Mouse (Mus musculus): ENCODE data around the gene Gm3336. TPM values are rescaled to one million over a fixed set of nuclear protein-coding genes. Genes with fewer than 3 reads are reported as not detected.

Gene Gm3336
- polyA plus RNA-seq, 1 experiment from 2014 or later: not detected

- no peaks in the 10 kb centered on the region for H3K9me3 ChIP-seq (replicated peaks; ENCODE audit: control insufficient read depth, low read length)
- no peak overlapping the region for H3K27ac ChIP-seq (ENCODE audit: low read depth, low read length)
- H3K36me3 ChIP-seq (ENCODE audit: control insufficient read depth, insufficient read depth, low read length): peaks cover 52% of the 10 kb centered on the region
- H3K9ac ChIP-seq (ENCODE audit: low read length): peak overlapping the region; percentile 50; the same call in 1 of the 2 replicates
- H3K27me3 ChIP-seq (replicated peaks; ENCODE audit: control insufficient read depth, insufficient read depth, low read length): no peaks in the 10 kb centered on the region
- DNase-seq (ENCODE audit: low spot score) (no peak), ATAC-seq (peak; percentile 11; the same call in 1 of the 2 replicates)
- peak overlapping the region; percentile 3; the same call in 1 of the 2 replicates for H3K4me3 ChIP-seq (ENCODE audit: low read depth, low read length)
- H3K4me1 ChIP-seq (ENCODE audit: control insufficient read depth, insufficient read depth, low read length): peaks cover 9% of the 10 kb centered on the region
- peak overlapping the region; percentile 46 for H3K4me2 ChIP-seq (ENCODE audit: low read length)
- WGBS: 10% methylated on average over 21 of the region's 21 CpGs
These were observed 48.5 kb downstream of the Gm3336 start for GRCm38 (mm10) chr8:70766571-70767440.

DNA sequence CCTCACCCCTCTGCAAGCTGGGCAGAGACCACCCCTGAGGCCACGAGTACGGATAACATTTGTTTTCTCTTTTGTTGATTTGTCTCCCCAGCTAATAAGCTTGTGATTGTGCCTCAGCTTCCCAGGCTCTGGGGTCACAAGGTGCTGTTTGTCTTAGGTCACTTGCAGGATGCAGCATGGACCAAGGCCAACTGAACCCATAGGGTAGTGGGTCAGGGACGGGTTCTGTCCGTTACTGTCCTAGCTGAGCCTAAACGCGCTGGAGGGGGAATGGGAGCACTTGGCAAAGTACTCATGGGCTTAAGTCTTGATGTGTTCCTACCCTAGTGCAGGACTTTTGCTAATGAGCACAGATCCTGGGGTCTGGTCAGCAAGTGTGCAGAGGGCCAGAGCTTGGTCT lies 49.2 kb downstream of the Gm3336 start:
- no peak overlapping the region for H3K9ac ChIP-seq (ENCODE audit: low read length)
- H3K4me1 ChIP-seq (ENCODE audit: control insufficient read depth, insufficient read depth, low read length): peaks cover 9% of the 10 kb centered on the region
- DNase-seq (ENCODE audit: low spot score): no peak
- no peak overlapping the region for H3K4me3 ChIP-seq (ENCODE audit: low read depth, low read length)
- no peak for ATAC-seq
- WGBS: 85% methylated on average over 6 of the region's 6 CpGs
- no peaks in the 10 kb centered on the region for H3K9me3 ChIP-seq (replicated peaks; ENCODE audit: control insufficient read depth, low read length)
- H3K27me3 ChIP-seq (replicated peaks; ENCODE audit: control insufficient read depth, insufficient read depth, low read length): no peaks in the 10 kb centered on the region
- no peak overlapping the region for H3K4me2 ChIP-seq (ENCODE audit: low read length)
- peaks cover 59% of the 10 kb centered on the region for H3K36me3 ChIP-seq (ENCODE audit: control insufficient read depth, insufficient read depth, low read length)
- no peak overlapping the region for H3K27ac ChIP-seq (ENCODE audit: low read depth, low read length)

DNA sequence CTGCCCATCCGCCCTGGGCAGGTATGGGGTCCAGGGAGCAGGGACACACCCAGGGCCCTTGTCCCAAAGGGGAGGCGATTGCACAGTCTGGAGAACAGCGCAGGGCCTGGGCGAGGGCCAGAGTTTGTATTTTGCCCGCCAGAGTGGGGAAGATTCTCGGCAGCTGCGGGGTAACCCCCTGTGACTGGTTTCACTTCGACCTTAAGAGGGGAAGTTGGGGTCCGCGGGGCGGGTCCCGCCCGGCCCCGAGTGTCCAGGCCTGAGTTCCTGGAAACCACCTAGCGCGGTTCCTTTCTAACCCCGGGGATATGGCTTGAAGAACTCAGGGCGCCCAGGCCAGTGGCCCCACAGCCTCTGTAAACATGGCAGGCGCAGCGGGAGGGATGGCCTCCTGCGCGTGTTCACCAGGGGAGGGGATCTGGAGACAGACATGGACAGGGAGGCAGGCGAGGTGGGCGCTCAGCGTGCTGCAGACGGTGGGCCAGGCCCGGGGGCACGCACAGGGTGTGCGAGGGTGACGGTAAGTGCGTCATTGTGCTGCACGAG lies 50.0 kb downstream of the Gm3336 start:
- Histone ChIP-seq H3K4me3 (ENCODE audit: low read depth, low read length) (no peak overlapping the region), H3K9me3 (replicated peaks; ENCODE audit: control insufficient read depth, low read length) (no peaks in the 10 kb centered on the region), H3K36me3 (ENCODE audit: control insufficient read depth, insufficient read depth, low read length) (peaks cover 63% of the 10 kb centered on the region), H3K4me1 (ENCODE audit: control insufficient read depth, insufficient read depth, low read length) (peaks cover 12% of the 10 kb centered on the region), H3K4me2 (ENCODE audit: low read length) (no peak overlapping the region), H3K27ac (ENCODE audit: low read depth, low read length) (no peak overlapping the region), H3K9ac (ENCODE audit: low read length) (no peak overlapping the region), H3K27me3 (replicated peaks; ENCODE audit: control insufficient read depth, insufficient read depth, low read length) (no peaks in the 10 kb centered on the region)
- no peak for ATAC-seq
- WGBS: 95% methylated on average over 32 of the region's 32 CpGs
- no peak for DNase-seq (ENCODE audit: low spot score)

GRCm38 (mm10) chr8:70768956-70769355 lies 50.6 kb downstream of the Gm3336 start:
- DNase-seq (ENCODE audit: low spot score) (no peak), ATAC-seq (no peak)
- 84% methylated on average over 16 of the region's 16 CpGs for WGBS
- Histone ChIP-seq H3K4me2 (ENCODE audit: low read length) (no peak overlapping the region), H3K9ac (ENCODE audit: low read length) (no peak overlapping the region), H3K36me3 (ENCODE audit: control insufficient read depth, insufficient read depth, low read length) (peaks cover 69% of the 10 kb centered on the region), H3K27ac (ENCODE audit: low read depth, low read length) (no peak overlapping the region), H3K4me3 (ENCODE audit: low read depth, low read length) (no peak overlapping the region), H3K4me1 (ENCODE audit: control insufficient read depth, insufficient read depth, low read length) (peaks cover 18% of the 10 kb centered on the region), H3K27me3 (replicated peaks; ENCODE audit: control insufficient read depth, insufficient read depth, low read length) (no peaks in the 10 kb centered on the region), H3K9me3 (replicated peaks; ENCODE audit: control insufficient read depth, low read length) (no peaks in the 10 kb centered on the region)

GRCm38 (mm10) chr8:70769359-70769758 lies 51.0 kb downstream of the Gm3336 start:
- no peak overlapping the region for H3K4me3 ChIP-seq (ENCODE audit: low read depth, low read length)

GRCm38 (mm10) chr8:70769858-70770257 lies 51.5 kb downstream of the Gm3336 start:
- WGBS: 72% methylated on average over 12 of the region's 12 CpGs
- H3K4me2 ChIP-seq (ENCODE audit: low read length): no peak overlapping the region
- H3K27ac ChIP-seq (ENCODE audit: low read depth, low read length): no peak overlapping the region; the same call in 1 of the 2 replicates
- no peaks in the 10 kb centered on the region for H3K9me3 ChIP-seq (replicated peaks; ENCODE audit: control insufficient read depth, low read length)
- H3K27me3 ChIP-seq (replicated peaks; ENCODE audit: control insufficient read depth, insufficient read depth, low read length): no peaks in the 10 kb centered on the region
- H3K4me3 ChIP-seq (ENCODE audit: low read depth, low read length): no peak overlapping the region
- H3K4me1 ChIP-seq (ENCODE audit: control insufficient read depth, insufficient read depth, low read length): peaks cover 27% of the 10 kb centered on the region
- H3K9ac ChIP-seq (ENCODE audit: low read length): no peak overlapping the region
- no peak for DNase-seq (ENCODE audit: low spot score)
- no peak for ATAC-seq
- peaks cover 75% of the 10 kb centered on the region for H3K36me3 ChIP-seq (ENCODE audit: control insufficient read depth, insufficient read depth, low read length)

More at GRCm38 (mm10) chr8:70769359-70769758, 51.0 kb downstream of the Gm3336 start:
- Histone ChIP-seq H3K9ac (ENCODE audit: low read length) (no peak overlapping the region), H3K36me3 (ENCODE audit: control insufficient read depth, insufficient read depth, low read length) (peaks cover 73% of the 10 kb centered on the region), H3K4me2 (ENCODE audit: low read length) (no peak overlapping the region), H3K9me3 (replicated peaks; ENCODE audit: control insufficient read depth, low read length) (no peaks in the 10 kb centered on the region), H3K27ac (ENCODE audit: low read depth, low read length) (0 out of 2 replicates have a peak overlapping the region, but pooled peaks have one; percentile 14), H3K4me1 (ENCODE audit: control insufficient read depth, insufficient read depth, low read length) (peaks cover 22% of the 10 kb centered on the region), H3K27me3 (replicated peaks; ENCODE audit: control insufficient read depth, insufficient read depth, low read length) (no peaks in the 10 kb centered on the region)
- DNase-seq (ENCODE audit: low spot score): peak; percentile 96
- ATAC-seq: peak; percentile 81
- 5% methylated on average over 26 of the region's 26 CpGs for WGBS

GRCm38 (mm10) chr8:70770748-70771147 lies 52.4 kb downstream of the Gm3336 start:
- ATAC-seq (no peak), DNase-seq (ENCODE audit: low spot score) (no peak)
- H3K27me3 ChIP-seq (replicated peaks; ENCODE audit: control insufficient read depth, insufficient read depth, low read length): no peaks in the 10 kb centered on the region
- H3K4me2 ChIP-seq (ENCODE audit: low read length): no peak overlapping the region
- peaks cover 78% of the 10 kb centered on the region for H3K36me3 ChIP-seq (ENCODE audit: control insufficient read depth, insufficient read depth, low read length)
- H3K4me1 ChIP-seq (ENCODE audit: control insufficient read depth, insufficient read depth, low read length): peaks cover 35% of the 10 kb centered on the region
- H3K4me3 ChIP-seq (ENCODE audit: low read depth, low read length): no peak overlapping the region
- H3K9ac ChIP-seq (ENCODE audit: low read length): no peak overlapping the region
- 93% methylated on average over 13 of the region's 13 CpGs for WGBS
- H3K9me3 ChIP-seq (replicated peaks; ENCODE audit: control insufficient read depth, low read length): no peaks in the 10 kb centered on the region
- H3K27ac ChIP-seq (ENCODE audit: low read depth, low read length): no peak overlapping the region

GRCm38 (mm10) chr8:70771217-70771616 lies 52.9 kb downstream of the Gm3336 start:
- Histone ChIP-seq H3K4me1 (ENCODE audit: control insufficient read depth, insufficient read depth, low read length) (peaks cover 35% of the 10 kb centered on the region), H3K9ac (ENCODE audit: low read length) (no peak overlapping the region), H3K4me2 (ENCODE audit: low read length) (no peak overlapping the region), H3K4me3 (ENCODE audit: low read depth, low read length) (no peak overlapping the region), H3K9me3 (replicated peaks; ENCODE audit: control insufficient read depth, low read length) (no peaks in the 10 kb centered on the region), H3K27ac (ENCODE audit: low read depth, low read length) (no peak overlapping the region), H3K36me3 (ENCODE audit: control insufficient read depth, insufficient read depth, low read length) (peaks cover 78% of the 10 kb centered on the region), H3K27me3 (replicated peaks; ENCODE audit: control insufficient read depth, insufficient read depth, low read length) (no peaks in the 10 kb centered on the region)
- WGBS: 91% methylated on average over 7 of the region's 7 CpGs
- ATAC-seq: no peak
- DNase-seq (ENCODE audit: low spot score): no peak

- no peak for DNase-seq (ENCODE audit: low spot score)
- no peaks in the 10 kb centered on the region for H3K27me3 ChIP-seq (replicated peaks; ENCODE audit: control insufficient read depth, insufficient read depth, low read length)
- no peak overlapping the region for H3K4me2 ChIP-seq (ENCODE audit: low read length)
- H3K9ac ChIP-seq (ENCODE audit: low read length): no peak overlapping the region
- peaks cover 76% of the 10 kb centered on the region for H3K36me3 ChIP-seq (ENCODE audit: control insufficient read depth, insufficient read depth, low read length)
- H3K4me3 ChIP-seq (ENCODE audit: low read depth, low read length): no peak overlapping the region
- WGBS: 93% methylated on average over 13 of the region's 13 CpGs
- peaks cover 27% of the 10 kb centered on the region for H3K4me1 ChIP-seq (ENCODE audit: control insufficient read depth, insufficient read depth, low read length)
- ATAC-seq: no peak
- no peak overlapping the region for H3K27ac ChIP-seq (ENCODE audit: low read depth, low read length)
- no peaks in the 10 kb centered on the region for H3K9me3 ChIP-seq (replicated peaks; ENCODE audit: control insufficient read depth, low read length)
These were observed 53.7 kb downstream of the Gm3336 start for GRCm38 (mm10) chr8:70772075-70772474.

Measured in forebrain, embryonic 14.5 days (tissue).